Mouse (Mus musculus) MEL (cell line): ENCODE measurements at regions not wholly inside any gene's neighbourhood (a gene's known extent, or its start where the extent isn't known, plus 50 kb on each side); places are given as distances from the start of the nearest gene placed in this dataset.

Source experiments
- DNase-seq: peaks from one replicate; pipeline ENCODE4 v3.0.0; 2011; ENCODE audit warnings: low read depth, low spot score
- H3K27ac ChIP-seq: 2 replicates; pipeline ENCODE4 v1.5.1; 2012; ENCODE audit warnings: low read depth, mild to moderate bottlenecking, control low read depth, low read length, moderate library complexity; ENCODE audit not compliant: control insufficient read depth
- H3K27me3 ChIP-seq, 2 experiments: fragments of 150-350 bp in 1 of 2; sonication (generic) in 1 of 2; 2 replicates each; pipeline ENCODE4 v1.6.1; 2012; ENCODE audit warnings: low read length in 2 of 2, mild to moderate bottlenecking in 2 of 2, improper control_type of control experiment in 1 of 2, moderate library complexity in 1 of 2; ENCODE audit not compliant: insufficient read depth in 2 of 2, control insufficient read depth in 1 of 2
- H3K36me3 ChIP-seq, 2 experiments: 2 replicates each; pipeline ENCODE4 v1.6.1; 2012 to 2014; ENCODE audit warnings: low read length in 2 of 2, improper control_type of control experiment in 1 of 2, inconsistent platforms in 1 of 2, mild to moderate bottlenecking in 1 of 2; ENCODE audit not compliant: insufficient read depth in 2 of 2, control insufficient read depth in 1 of 2
- H3K4me1 ChIP-seq, 2 experiments: fragments of 150-350 bp in 1 of 2; sonication (generic) in 1 of 2; 2 replicates each; pipeline ENCODE4 v1.6.1; 2012; ENCODE audit warnings: low read length in 2 of 2, improper control_type of control experiment in 1 of 2, mild to moderate bottlenecking in 1 of 2; ENCODE audit not compliant: insufficient read depth in 2 of 2, control insufficient read depth in 1 of 2
- H3K4me3 ChIP-seq, 2 experiments: fragments of 150-350 bp in 1 of 2; sonication (generic) in 1 of 2; 2 replicates each; pipeline ENCODE4 v1.5.1; 2012; ENCODE audit warnings: low read depth in 2 of 2, low read length in 2 of 2, mild to moderate bottlenecking in 2 of 2, moderate library complexity in 2 of 2, control low read depth in 1 of 2, improper control_type of control experiment in 1 of 2; ENCODE audit not compliant: control insufficient read depth in 1 of 2, insufficient read depth in 1 of 2
- H3K79me2 ChIP-seq: 2 replicates; pipeline ENCODE4 v1.6.1; 2012; ENCODE audit warnings: mild to moderate bottlenecking, low read length, moderate library complexity; ENCODE audit not compliant: control insufficient read depth, poor library complexity, insufficient read depth
- H3K9ac ChIP-seq: 2 replicates; pipeline ENCODE4 v1.6.1; 2012; ENCODE audit warnings: low read depth, mild to moderate bottlenecking, control low read depth, low read length, moderate library complexity; ENCODE audit not compliant: control insufficient read depth, poor library complexity, severe bottlenecking
- H3K9me3 ChIP-seq: fragments of 150-350 bp; sonication (generic); replicated peaks from 2 replicates; pipeline ENCODE4 v1.6.1; 2012; ENCODE audit warnings: mild to moderate bottlenecking, low read length, improper control_type of control experiment, moderate library complexity; ENCODE audit not compliant: insufficient read depth
- E2F4 ChIP-seq: IDR thresholded peaks from 2 replicates; pipeline ENCODE4 v1.6.1; 2011; ENCODE audit warnings: low read depth, low read length, improper control_type of control experiment, borderline replicate concordance
- EP300 ChIP-seq, 2 experiments: IDR thresholded peaks; 2 replicates each; pipeline ENCODE4 v1.6.1; 2011; ENCODE audit warnings: improper control_type of control experiment in 2 of 2, low read length in 2 of 2, low read depth in 1 of 2, mild to moderate bottlenecking in 1 of 2
- ETS1 ChIP-seq: IDR thresholded peaks from 2 replicates; pipeline ENCODE4 v1.6.1; 2012; ENCODE audit warnings: low read depth, mild to moderate bottlenecking, inconsistent platforms, low read length, improper control_type of control experiment, moderate library complexity
- GATA1 ChIP-seq: IDR thresholded peaks from 2 replicates; pipeline ENCODE4 v1.6.1; 2011; ENCODE audit warnings: low read depth, low read length, improper control_type of control experiment
- MAFK ChIP-seq: IDR thresholded peaks from 2 replicates; pipeline ENCODE4 v1.6.1; 2011; ENCODE audit warnings: low read depth, mild to moderate bottlenecking, low read length, improper control_type of control experiment, borderline replicate concordance
- MEF2A ChIP-seq: IDR thresholded peaks from 2 replicates; pipeline ENCODE4 v1.6.1; 2014; ENCODE audit warnings: low read depth, mild to moderate bottlenecking, inconsistent platforms, low read length, improper control_type of control experiment; ENCODE audit not compliant: poor library complexity, insufficient replicate concordance, severe bottlenecking; ENCODE audit errors: extremely low read depth
- NELFE ChIP-seq: IDR thresholded peaks from 2 replicates; pipeline ENCODE4 v1.6.1; 2011; ENCODE audit warnings: low read depth, low read length, improper control_type of control experiment
- NRF1 ChIP-seq: IDR thresholded peaks from 2 replicates; pipeline ENCODE4 v1.6.1; 2014; ENCODE audit warnings: low read depth, mild to moderate bottlenecking, inconsistent platforms, low read length, improper control_type of control experiment, moderate library complexity; ENCODE audit not compliant: poor library complexity, insufficient read depth, severe bottlenecking
- POLR2AphosphoS2 ChIP-seq: IDR thresholded peaks from 2 replicates; pipeline ENCODE4 v1.6.1; 2011; ENCODE audit warnings: low read length, improper control_type of control experiment
- POLR2AphosphoS5 ChIP-seq: IDR thresholded peaks from 2 replicates; pipeline ENCODE4 v1.6.1; 2012; ENCODE audit warnings: low read depth, borderline replicate concordance, mild to moderate bottlenecking, inconsistent platforms, low read length, moderate library complexity, mixed read lengths
- RAD21 ChIP-seq: IDR thresholded peaks from 2 replicates; pipeline ENCODE4 v1.6.1; 2011; ENCODE audit warnings: mild to moderate bottlenecking, low read depth, low read length, improper control_type of control experiment
- TAL1 ChIP-seq: IDR thresholded peaks from 2 replicates; pipeline ENCODE4 v1.6.1; 2012; ENCODE audit warnings: mild to moderate bottlenecking, inconsistent platforms, low read length, moderate library complexity, mixed read lengths
- TCF12 ChIP-seq: IDR thresholded peaks from 2 replicates; pipeline ENCODE4 v1.6.1; 2014; ENCODE audit warnings: low read depth, mild to moderate bottlenecking, inconsistent platforms, low read length, improper control_type of control experiment, moderate library complexity
- UBTF ChIP-seq: IDR thresholded peaks from 2 replicates; pipeline ENCODE4 v1.6.1; 2012; ENCODE audit warnings: low read depth, mild to moderate bottlenecking, inconsistent platforms, low read length, improper control_type of control experiment, moderate library complexity, borderline replicate concordance; ENCODE audit not compliant: insufficient read depth
- ZNF384 ChIP-seq: IDR thresholded peaks from 2 replicates; pipeline ENCODE4 v1.6.1; 2012; ENCODE audit warnings: low read depth, mild to moderate bottlenecking, inconsistent platforms, low read length, improper control_type of control experiment

DNA sequence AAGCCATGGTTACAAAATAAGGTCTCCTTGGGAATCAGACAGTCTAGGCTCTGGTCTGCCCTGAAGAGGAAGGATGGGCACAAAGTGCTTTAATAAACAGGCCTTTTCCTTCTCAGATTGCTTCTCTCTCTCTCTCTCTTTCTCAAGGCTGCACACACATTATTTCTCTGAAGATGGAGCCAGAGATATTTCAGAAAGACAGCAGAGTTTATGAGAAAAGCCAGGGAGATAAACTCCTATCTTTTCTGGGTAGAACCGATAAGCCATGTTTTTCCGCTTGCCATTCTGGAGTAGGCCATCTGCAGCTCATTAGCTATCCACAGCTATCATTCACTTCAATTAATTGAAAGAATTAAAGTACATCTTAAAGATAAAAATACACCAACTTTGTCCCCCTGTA, 373.2 kb upstream of the Cobl start:
- Histone ChIP-seq H3K79me2 (no peaks in the 10 kb centered on the region), H3K4me3 (no peak overlapping the region), H3K9me3 (no peaks in the 10 kb centered on the region), H3K27me3 (no peaks in the 10 kb centered on the region), H3K27ac (no peak overlapping the region), H3K36me3 (peaks cover 0 to 23% of the 10 kb centered on the region in 2 experiments; a peak in 2 of 4 replicates), H3K4me1 (peaks cover 0 to 8% of the 10 kb centered on the region in 2 experiments; a peak in 2 of 4 replicates), H3K9ac (no peak overlapping the region)
- no peak for DNase-seq
- TF ChIP-seq E2F4 = no peak
- TF ChIP-seq GATA1 = peak; percentile 40; the same call in 1 of the 2 replicates
- TF ChIP-seq TCF12 = peak; percentile 64

- DNase-seq = peak; percentile 58
- H3K4me3 ChIP-seq = no peak overlapping the region
- H3K9me3 ChIP-seq = no peaks in the 10 kb centered on the region
- H3K9ac ChIP-seq = no peak overlapping the region
- H3K27ac ChIP-seq = no peak overlapping the region
- no peaks in the 10 kb centered on the region for H3K79me2 ChIP-seq
- no peaks in the 10 kb centered on the region for H3K27me3 ChIP-seq
- TF ChIP-seq POLR2AphosphoS5 = no peak
- TF ChIP-seq GATA1 = peak; percentile 64
- no peak for TF ChIP-seq UBTF
- TF ChIP-seq TAL1 = 0 out of 2 replicates have a peak, but pooled peaks have one; percentile 16
- TF ChIP-seq TCF12 = peak; percentile 61
- TF ChIP-seq E2F4 = no peak
- no peak for TF ChIP-seq RAD21
- peak; percentile 51 to 62 for TF ChIP-seq EP300 (IDR thresholded peaks at IDR 0.05; ENCODE audit: low read depth in 1 of 2, low read length in 2 of 2)
- H3K36me3 ChIP-seq = peaks cover 0 to 23% of the 10 kb centered on the region in 2 experiments; a peak in 2 of 4 replicates
- H3K4me1 ChIP-seq = peaks cover 0 to 8% of the 10 kb centered on the region in 2 experiments; a peak in 2 of 4 replicates
Observed at GRCm38 (mm10) chr11:12837387-12837786, 372.6 kb upstream of the Cobl start.

DNA sequence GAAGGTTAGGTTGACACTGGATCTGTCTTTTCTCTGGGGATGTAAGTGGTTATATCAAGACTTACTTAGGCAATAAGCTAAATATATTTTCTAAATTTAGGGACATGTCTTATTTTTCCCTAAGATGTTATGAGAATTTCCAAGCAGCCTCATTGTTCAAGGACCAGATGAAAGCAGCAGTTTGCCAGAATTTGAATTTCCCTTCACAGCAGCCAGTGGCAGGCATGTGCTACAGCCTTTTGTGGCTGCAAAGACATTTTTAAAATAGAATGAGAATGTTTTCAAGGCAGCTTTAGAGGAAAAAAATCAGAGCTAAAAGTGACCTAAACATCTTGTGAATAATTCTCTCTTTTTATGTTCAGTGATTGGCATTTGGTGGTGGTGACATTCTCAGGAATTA, 371.6 kb upstream of the Cobl start:
- Histone ChIP-seq H3K4me1 (peaks cover 0 to 8% of the 10 kb centered on the region in 2 experiments; a peak in 2 of 4 replicates), H3K9me3 (no peaks in the 10 kb centered on the region), H3K27me3 (no peaks in the 10 kb centered on the region), H3K9ac (no peak overlapping the region), H3K27ac (no peak overlapping the region), H3K36me3 (peaks cover 0 to 21% of the 10 kb centered on the region in 2 experiments; a peak in 2 of 4 replicates), H3K4me3 (no peak overlapping the region), H3K79me2 (no peaks in the 10 kb centered on the region)
- TF ChIP-seq POLR2AphosphoS2 (no peak), NELFE (no peak), NRF1 (no peak), E2F4 (no peak), MEF2A (no peak), UBTF (no peak), ETS1 (no peak), ZNF384 (no peak), MAFK (no peak)
- DNase-seq = no peak
